Mouse (Mus musculus) ZHBTc4 (cell line): Measurements from ENCODE around the gene Aurkb.

Experiments used
- DNase-seq: peaks from one replicate; pipeline ENCODE4 v3.0.0-alpha.2; 2011; ENCODE audit warnings: low read depth, low spot score

Aurkb gene

DNA sequence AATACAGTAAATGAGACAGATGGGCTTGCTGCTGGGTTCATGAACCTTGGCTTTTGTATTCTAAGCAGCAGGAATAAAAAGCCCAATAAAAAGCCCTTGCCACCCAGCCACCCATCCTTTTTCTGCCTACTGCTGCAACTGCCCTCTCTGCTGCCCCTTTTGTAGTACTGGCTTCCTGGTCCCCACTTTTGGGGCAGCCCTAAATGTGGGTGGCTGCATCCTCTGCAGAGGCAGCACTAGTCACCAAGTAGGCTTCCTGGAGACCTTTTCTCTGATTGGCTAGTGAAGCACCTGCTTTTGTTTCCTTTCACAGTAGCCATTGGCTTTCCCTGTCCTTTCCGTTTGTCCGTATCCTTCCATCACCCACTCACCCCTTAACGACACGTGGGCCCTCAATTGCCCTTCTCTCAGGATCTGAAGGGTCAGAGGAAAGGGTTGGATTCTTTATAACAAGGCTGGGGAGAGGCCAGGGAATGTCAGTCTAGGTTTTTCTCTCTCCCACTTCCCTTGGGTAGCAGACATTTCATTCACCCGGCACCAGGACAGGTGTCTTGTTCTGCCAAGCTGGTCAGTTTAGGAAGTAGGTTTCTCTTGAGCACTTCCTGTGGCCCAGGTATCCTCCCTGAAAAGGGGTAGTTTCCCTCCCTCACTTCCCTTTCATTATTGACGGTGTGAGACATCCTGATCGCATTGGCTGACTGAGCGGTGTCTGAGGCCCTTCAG lies 52.8 kb downstream of the Aurkb start:
- no peak for DNase-seq

DNA sequence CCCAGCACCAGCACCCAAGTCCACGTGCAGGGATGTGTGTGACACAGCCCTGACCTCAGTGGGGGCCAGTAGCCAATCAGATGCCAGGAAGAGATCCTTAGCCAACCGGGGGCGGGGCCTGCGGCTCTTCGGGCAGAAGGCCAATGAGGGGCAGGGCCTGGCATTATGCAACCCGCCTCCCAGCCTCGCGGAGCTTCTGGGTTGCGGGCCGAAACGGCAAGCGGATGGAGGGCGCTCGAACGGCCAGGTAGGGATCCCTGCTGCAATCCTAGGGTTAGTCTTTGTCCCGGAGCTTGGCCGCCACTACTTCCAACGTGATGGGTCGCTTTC lies 53.3 kb downstream of the Aurkb start:
- DNase-seq, result peak; percentile 96

DNA sequence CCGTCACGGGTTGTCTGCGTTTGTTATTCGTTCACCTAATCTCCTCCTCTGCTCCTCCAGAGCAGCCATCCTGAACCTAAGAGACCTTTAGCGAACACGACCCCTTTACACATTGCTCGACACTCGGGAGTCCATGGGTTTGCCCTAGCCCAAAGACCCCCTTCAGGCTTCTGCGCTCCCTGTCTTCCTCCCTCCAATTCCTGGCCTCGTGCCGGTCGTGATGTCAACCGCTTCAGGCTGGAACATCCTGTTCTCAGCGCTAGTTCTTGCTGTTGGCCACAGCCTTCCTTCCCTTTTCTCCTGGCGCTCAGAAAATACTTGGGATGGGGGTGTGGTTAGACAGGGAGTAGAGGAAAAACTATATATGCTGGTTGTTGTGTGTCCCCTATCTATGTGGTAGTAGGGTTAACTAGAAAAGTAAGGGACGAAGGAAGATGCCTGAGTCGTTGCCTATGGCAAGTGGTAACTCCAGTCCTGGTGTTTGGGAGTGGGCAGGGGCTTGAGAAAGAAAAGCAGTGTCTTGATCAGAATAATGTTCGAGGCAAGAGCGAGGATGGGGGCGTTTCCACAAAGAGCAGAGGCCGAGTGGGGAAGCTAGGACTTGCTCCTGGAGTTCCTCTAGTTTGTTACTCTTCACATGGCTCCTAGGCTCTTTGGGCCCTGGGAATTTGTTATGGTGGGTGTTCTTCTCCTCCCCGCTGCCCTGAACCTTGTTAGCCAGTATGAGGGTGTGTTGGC lies 53.9 kb downstream of the Aurkb start:
- no peak for DNase-seq

DNA sequence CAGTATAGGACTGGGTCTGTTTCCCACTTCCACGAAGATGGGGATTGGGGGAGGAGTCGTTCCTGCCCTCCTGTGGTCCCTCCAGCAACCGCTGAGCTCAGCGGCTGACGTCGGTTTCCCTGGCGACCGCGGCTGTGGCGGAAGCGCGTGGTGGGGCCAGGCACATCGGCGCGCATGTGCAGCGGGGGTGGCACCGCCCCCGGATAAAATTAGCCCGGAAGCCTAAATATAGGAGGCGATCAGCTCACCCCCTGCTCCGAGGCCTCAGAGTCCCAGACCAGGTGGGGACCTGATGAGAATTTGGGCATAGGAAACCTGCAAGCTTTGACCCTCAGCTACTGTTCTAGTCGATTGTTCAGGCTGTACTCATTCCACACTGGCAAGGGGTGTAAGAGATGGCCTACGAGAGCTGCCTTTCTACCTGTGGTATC lies 54.5 kb downstream of the Aurkb start:
- DNase-seq, result peak; percentile 82

DNA sequence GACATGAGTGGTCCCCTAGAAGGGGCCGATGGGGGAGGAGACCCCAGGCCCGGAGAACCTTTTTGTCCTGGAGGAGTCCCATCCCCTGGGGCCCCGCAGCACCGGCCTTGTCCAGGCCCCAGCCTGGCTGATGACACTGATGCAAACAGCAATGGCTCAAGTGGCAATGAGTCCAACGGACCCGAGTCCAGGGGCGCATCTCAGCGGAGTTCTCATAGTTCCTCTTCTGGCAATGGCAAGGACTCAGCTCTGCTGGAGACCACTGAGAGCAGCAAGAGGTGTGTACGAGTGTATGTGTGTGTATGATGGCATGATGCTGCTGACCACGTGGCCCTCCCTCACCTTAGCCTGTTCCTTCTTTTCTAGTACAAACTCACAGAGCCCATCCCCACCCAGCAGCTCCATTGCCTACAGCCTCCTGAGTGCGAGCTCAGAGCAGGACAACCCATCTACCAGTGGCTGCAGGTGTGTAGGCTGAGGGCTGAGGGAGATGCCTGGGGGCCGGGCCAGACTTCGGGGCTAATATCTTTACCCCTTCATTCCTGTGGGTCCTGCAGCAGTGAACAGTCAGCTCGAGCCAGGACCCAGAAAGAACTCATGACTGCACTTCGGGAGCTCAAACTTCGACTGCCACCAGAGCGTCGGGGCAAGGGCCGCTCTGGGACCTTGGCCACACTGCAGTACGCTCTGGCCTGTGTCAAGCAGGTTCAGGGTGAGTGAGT lies 55.4 kb downstream of the Aurkb start:
- no peak for DNase-seq
